Mouse (Mus musculus) cortical plate, adult 2 months (tissue): ENCODE data around the gene Gm6337. TPM values are rescaled to one million over a fixed set of nuclear protein-coding genes. Genes with fewer than 3 reads are reported as not detected.
"Not testable (repeated sequence)": the region's sequence is repeated elsewhere in the genome, so short reads cannot be mapped to it uniquely, and the experiment has no call there.

Source experiments
- H3K27ac ChIP-seq: fragments of 200-500 bp; 2 replicates; pipeline ENCODE4 v1.5.1; 2012; ENCODE audit warnings: low read length, control low read depth, inconsistent platforms; ENCODE audit not compliant: insufficient read depth
- H3K4me1 ChIP-seq: fragments of 200-500 bp; 2 replicates; pipeline ENCODE4 v1.6.1; 2011; ENCODE audit warnings: low read length; ENCODE audit not compliant: control insufficient read depth, insufficient read depth
- H3K4me3 ChIP-seq: fragments of 200-500 bp; 2 replicates; pipeline ENCODE4 v1.5.1; 2011; ENCODE audit warnings: mild to moderate bottlenecking, low read length, control low read depth; ENCODE audit not compliant: insufficient read depth
- polyA plus RNA-seq: library from polyadenylated mRNA; depleted of rRNA; stranded (reverse); fragments of >200 nt; gene quantifications from 2 replicates; pipeline ENCODE4 v1.2.3, GENCODE M21; 2012; rRNA removed

Gene Gm6337
- polyA plus RNA-seq: not detected in 2 replicates

- not testable (repeated sequence) for H3K4me3 ChIP-seq, H3K4me1 ChIP-seq, H3K27ac ChIP-seq
Measured at GRCm38 (mm10) chr14:6058167-6058566, at the start of gene Gm6337. TSS of gene Gm6337 (minus strand) at chr14:6058267.

GRCm38 (mm10) chr14:6107500-6107899, 49.4 kb upstream of the Gm6337 start:
- not testable (repeated sequence) for H3K27ac ChIP-seq, H3K4me1 ChIP-seq, H3K4me3 ChIP-seq

GRCm38 (mm10) chr14:6093842-6094241, 35.8 kb upstream of the Gm6337 start, which contains the start of gene Gm8206:
TSS of gene Gm8206 (minus strand) at chr14:6093942.
- not testable (repeated sequence) for H3K4me1 ChIP-seq, H3K27ac ChIP-seq, H3K4me3 ChIP-seq

Other genes with a start within 250 kb of the Gm6337 start
- not detected in 2 replicates for gene Gm3424, start 227.9 kb downstream of the Gm6337 start, polyA plus RNA-seq
- 0.15 and 0.31 TPM in 2 replicates for gene Gm8237, start 177.9 kb downstream of the Gm6337 start, polyA plus RNA-seq
- gene Gm3248, start 96.5 kb downstream of the Gm6337 start, polyA plus RNA-seq: 1.3 and 1.5 TPM in 2 replicates
- not detected in 2 replicates for gene Gm3453, start 79.1 kb downstream of the Gm6337 start, polyA plus RNA-seq
- 0.35 and 0.44 TPM in 2 replicates for gene Gm8206, start 35.7 kb upstream of the Gm6337 start, polyA plus RNA-seq
- gene Gm3468, start 50.4 kb upstream of the Gm6337 start, polyA plus RNA-seq: 1.6 and 2.1 TPM in 2 replicates
- not detected in 2 replicates for gene Gm3476, start 67.5 kb upstream of the Gm6337 start, polyA plus RNA-seq
- not detected in 2 replicates for gene Gm21560, start 161.0 kb upstream of the Gm6337 start, polyA plus RNA-seq
- 0.19 and 0.45 TPM in 2 replicates for gene Gm3411, start 229.0 kb upstream of the Gm6337 start, polyA plus RNA-seq
- gene Gm21103, start 246.6 kb upstream of the Gm6337 start, polyA plus RNA-seq: 0.23 TPM in 1 of 2 replicates, not detected in the other